Mouse (Mus musculus) MEL (cell line): ENCODE measurements around the gene Ccdc122. TPM values are rescaled to one million over a fixed set of nuclear protein-coding genes. Genes with fewer than 3 reads are reported as not detected.

ENCODE experiments used
- DNase-seq: peaks from one replicate; pipeline ENCODE4 v3.0.0; 2011; ENCODE audit warnings: low read depth, low spot score
- H3K27ac ChIP-seq: 2 replicates; pipeline ENCODE4 v1.5.1; 2012; ENCODE audit warnings: low read depth, mild to moderate bottlenecking, control low read depth, low read length, moderate library complexity; ENCODE audit not compliant: control insufficient read depth
- H3K27me3 ChIP-seq, 2 experiments: fragments of 150-350 bp in 1 of 2; sonication (generic) in 1 of 2; 2 replicates each; pipeline ENCODE4 v1.6.1; 2012; ENCODE audit warnings: low read length in 2 of 2, mild to moderate bottlenecking in 2 of 2, improper control_type of control experiment in 1 of 2, moderate library complexity in 1 of 2; ENCODE audit not compliant: insufficient read depth in 2 of 2, control insufficient read depth in 1 of 2
- H3K36me3 ChIP-seq, 2 experiments: 2 replicates each; pipeline ENCODE4 v1.6.1; 2012 to 2014; ENCODE audit warnings: low read length in 2 of 2, improper control_type of control experiment in 1 of 2, inconsistent platforms in 1 of 2, mild to moderate bottlenecking in 1 of 2; ENCODE audit not compliant: insufficient read depth in 2 of 2, control insufficient read depth in 1 of 2
- H3K4me1 ChIP-seq, 2 experiments: fragments of 150-350 bp in 1 of 2; sonication (generic) in 1 of 2; 2 replicates each; pipeline ENCODE4 v1.6.1; 2012; ENCODE audit warnings: low read length in 2 of 2, improper control_type of control experiment in 1 of 2, mild to moderate bottlenecking in 1 of 2; ENCODE audit not compliant: insufficient read depth in 2 of 2, control insufficient read depth in 1 of 2
- H3K4me3 ChIP-seq, 2 experiments: fragments of 150-350 bp in 1 of 2; sonication (generic) in 1 of 2; 2 replicates each; pipeline ENCODE4 v1.5.1; 2012; ENCODE audit warnings: low read depth in 2 of 2, low read length in 2 of 2, mild to moderate bottlenecking in 2 of 2, moderate library complexity in 2 of 2, control low read depth in 1 of 2, improper control_type of control experiment in 1 of 2; ENCODE audit not compliant: control insufficient read depth in 1 of 2, insufficient read depth in 1 of 2
- H3K79me2 ChIP-seq: 2 replicates; pipeline ENCODE4 v1.6.1; 2012; ENCODE audit warnings: mild to moderate bottlenecking, low read length, moderate library complexity; ENCODE audit not compliant: control insufficient read depth, poor library complexity, insufficient read depth
- H3K9ac ChIP-seq: 2 replicates; pipeline ENCODE4 v1.6.1; 2012; ENCODE audit warnings: low read depth, mild to moderate bottlenecking, control low read depth, low read length, moderate library complexity; ENCODE audit not compliant: control insufficient read depth, poor library complexity, severe bottlenecking
- H3K9me3 ChIP-seq: fragments of 150-350 bp; sonication (generic); replicated peaks from 2 replicates; pipeline ENCODE4 v1.6.1; 2012; ENCODE audit warnings: mild to moderate bottlenecking, low read length, improper control_type of control experiment, moderate library complexity; ENCODE audit not compliant: insufficient read depth
- BHLHE40 ChIP-seq: IDR thresholded peaks from 2 replicates; pipeline ENCODE4 v1.6.1; 2012; ENCODE audit warnings: low read depth, mild to moderate bottlenecking, inconsistent platforms, low read length, improper control_type of control experiment, borderline replicate concordance
- CHD2 ChIP-seq: IDR thresholded peaks from 2 replicates; pipeline ENCODE4 v1.6.1; 2011; ENCODE audit warnings: low read length, improper control_type of control experiment
- EP300 ChIP-seq, 2 experiments: IDR thresholded peaks; 2 replicates each; pipeline ENCODE4 v1.6.1; 2011; ENCODE audit warnings: improper control_type of control experiment in 2 of 2, low read length in 2 of 2, low read depth in 1 of 2, mild to moderate bottlenecking in 1 of 2
- ETS1 ChIP-seq: IDR thresholded peaks from 2 replicates; pipeline ENCODE4 v1.6.1; 2012; ENCODE audit warnings: low read depth, mild to moderate bottlenecking, inconsistent platforms, low read length, improper control_type of control experiment, moderate library complexity
- KAT2A ChIP-seq: conservative IDR thresholded peaks from 2 replicates; pipeline ENCODE4 v1.6.1; 2012; ENCODE audit warnings: low read depth, low read length, improper control_type of control experiment, inconsistent platforms
- MAX ChIP-seq: IDR thresholded peaks from 2 replicates; pipeline ENCODE4 v1.6.1; 2011; ENCODE audit warnings: low read length, improper control_type of control experiment
- MYC ChIP-seq: IDR thresholded peaks from 2 replicates; pipeline ENCODE4 v1.6.1; 2011; ENCODE audit warnings: low read depth, mild to moderate bottlenecking, low read length, improper control_type of control experiment, moderate library complexity
- NRF1 ChIP-seq: IDR thresholded peaks from 2 replicates; pipeline ENCODE4 v1.6.1; 2014; ENCODE audit warnings: low read depth, mild to moderate bottlenecking, inconsistent platforms, low read length, improper control_type of control experiment, moderate library complexity; ENCODE audit not compliant: poor library complexity, insufficient read depth, severe bottlenecking
- RAD21 ChIP-seq: IDR thresholded peaks from 2 replicates; pipeline ENCODE4 v1.6.1; 2011; ENCODE audit warnings: mild to moderate bottlenecking, low read depth, low read length, improper control_type of control experiment
- TAL1 ChIP-seq: IDR thresholded peaks from 2 replicates; pipeline ENCODE4 v1.6.1; 2012; ENCODE audit warnings: mild to moderate bottlenecking, inconsistent platforms, low read length, moderate library complexity, mixed read lengths
- TBP ChIP-seq: IDR thresholded peaks from 2 replicates; pipeline ENCODE4 v1.8.0; 2011; ENCODE audit warnings: low read depth, low read length, improper control_type of control experiment
- UBTF ChIP-seq: IDR thresholded peaks from 2 replicates; pipeline ENCODE4 v1.6.1; 2012; ENCODE audit warnings: low read depth, mild to moderate bottlenecking, inconsistent platforms, low read length, improper control_type of control experiment, moderate library complexity, borderline replicate concordance; ENCODE audit not compliant: insufficient read depth
- USF1 ChIP-seq: IDR thresholded peaks from 2 replicates; pipeline ENCODE4 v1.6.1; 2014; ENCODE audit warnings: low read depth, mild to moderate bottlenecking, inconsistent platforms, low read length, improper control_type of control experiment, moderate library complexity
- ZC3H11A ChIP-seq: IDR thresholded peaks from 2 replicates; pipeline ENCODE4 v1.6.1; 2012; ENCODE audit warnings: low read depth, mild to moderate bottlenecking, inconsistent platforms, low read length, improper control_type of control experiment
- polyA plus RNA-seq, 2 experiments: library from polyadenylated mRNA; stranded (reverse) in 1 of 2; unstranded in 1 of 2; fragments of >175 nt in 1 of 2; fragments of >200 nt in 1 of 2; gene quantifications; 2 replicates each; pipeline versions ENCODE4 v1.2.1 to v1.2.4; 2012; ENCODE audit warnings: low replicate concordance in 2 of 2, low read depth in 1 of 2; ENCODE audit not compliant: insufficient read length in 2 of 2, insufficient read depth in 1 of 2, missing spikeins in 1 of 2
- total RNA-seq: library from RNA; depleted of rRNA; stranded (reverse); fragments of 300-350 nt; gene quantifications from 2 replicates; pipeline ENCODE4 v1.2.3, GENCODE M21; 2012

Gene Ccdc122
- total and polyA plus RNA-seq, 3 experiments, result not detected

DNA sequence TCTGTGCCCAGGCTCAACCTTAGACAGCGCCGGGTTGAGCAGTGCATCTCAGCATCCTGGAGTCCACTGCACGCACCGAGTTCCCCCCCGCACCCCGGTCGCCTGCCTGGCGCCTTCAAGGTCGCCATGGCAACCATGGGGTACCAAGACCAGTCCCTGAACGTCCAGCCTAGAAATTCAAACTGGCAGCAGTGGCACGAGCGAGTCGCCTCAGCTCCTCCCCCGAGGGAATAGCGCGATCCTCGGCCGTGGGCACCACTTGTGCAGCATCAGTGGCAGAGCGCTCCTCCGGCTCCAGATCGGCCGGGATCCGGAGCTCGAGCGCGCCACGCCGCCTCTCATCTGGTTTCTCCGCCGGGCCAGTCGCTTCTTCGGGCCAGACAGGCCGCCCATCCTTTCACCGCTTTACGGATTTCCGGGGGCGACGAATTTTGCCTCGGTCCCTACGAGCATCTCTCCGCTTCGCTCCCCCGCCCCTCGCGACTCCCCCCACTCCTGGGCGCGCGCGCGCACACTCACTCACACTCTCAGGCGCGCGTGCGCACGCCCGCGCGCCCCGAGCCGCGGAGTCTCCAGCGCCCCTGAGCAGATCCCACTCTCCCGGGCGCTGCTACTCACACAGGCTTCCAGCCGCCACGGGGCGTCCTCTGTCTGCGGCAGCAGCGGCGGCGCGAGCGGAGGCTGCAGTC, 119.8 kb downstream of the Ccdc122 start, which contains the start of gene Enox1:
Gene Enox1 (plus strand): TSS at position 542 of the 689 bp plus-strand sequence.
- TF ChIP-seq RAD21, result no peak
- TF ChIP-seq UBTF, result no peak
- TF ChIP-seq ZC3H11A, result no peak
- TF ChIP-seq ETS1, result no peak
- no peak for TF ChIP-seq TAL1
- Histone ChIP-seq H3K9ac (no peak within 1 kb of the TSS), H3K27me3 (no peaks in the 10 kb centered on the region), H3K79me2 (no peaks in the 10 kb centered on the region), H3K27ac (no peak within 1 kb of the TSS), H3K36me3 (no peaks in the 10 kb centered on the region), H3K4me1 (no peaks in the 10 kb centered on the region), H3K4me3 (no peak within 1 kb of the TSS), H3K9me3 (no peaks in the 10 kb centered on the region)
- no peak for DNase-seq

DNA sequence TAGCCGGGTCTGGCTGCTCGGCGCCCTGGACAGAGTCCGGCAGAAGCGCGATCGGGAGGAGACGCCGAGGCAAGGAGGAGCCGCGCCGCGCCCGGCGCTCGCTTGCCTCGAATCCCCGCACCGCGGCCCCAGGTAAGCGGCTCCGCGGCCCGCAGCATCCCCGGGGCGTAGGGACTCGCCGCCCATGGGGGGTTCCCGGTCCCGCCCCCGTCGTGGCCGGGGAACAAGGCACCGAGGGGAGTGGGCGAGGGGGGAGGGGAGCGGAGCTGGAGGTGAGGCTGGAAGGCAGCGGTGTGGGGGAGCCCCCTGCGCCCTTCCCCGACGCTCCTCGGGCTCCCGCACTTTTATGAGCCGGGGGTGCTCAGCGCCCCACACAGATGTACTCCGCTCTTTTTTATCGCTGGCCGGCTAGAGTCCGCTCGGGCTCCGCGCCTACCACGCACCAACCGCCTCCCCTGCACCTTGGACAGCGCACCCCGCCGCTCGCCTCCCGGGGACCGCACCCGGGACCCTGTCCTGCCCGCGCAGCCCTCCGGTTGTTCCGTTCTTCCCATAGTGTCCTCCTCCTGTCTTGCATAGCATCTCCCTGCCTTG, 120.4 kb downstream of the Ccdc122 start:
- H3K27ac ChIP-seq, result no peak overlapping the region
- no peak for DNase-seq
- H3K4me1 ChIP-seq, result no peaks in the 10 kb centered on the region
- no peaks in the 10 kb centered on the region for H3K27me3 ChIP-seq
- no peaks in the 10 kb centered on the region for H3K36me3 ChIP-seq
- TF ChIP-seq USF1 (no peak), TBP (no peak), NRF1 (no peak), KAT2A (no peak), TAL1 (no peak), BHLHE40 (no peak), MAX (no peak), EP300 (IDR thresholded peaks at IDR 0.05; ENCODE audit: low read depth in 1 of 2, low read length in 2 of 2) (no peak), MYC (no peak), CHD2 (no peak)
- no peak overlapping the region for H3K9ac ChIP-seq
- no peak overlapping the region for H3K4me3 ChIP-seq
- H3K9me3 ChIP-seq, result no peaks in the 10 kb centered on the region
- no peaks in the 10 kb centered on the region for H3K79me2 ChIP-seq
